Mouse (Mus musculus): Measurements from ENCODE around the gene Krit1. TPM values are rescaled to one million over a fixed set of nuclear protein-coding genes. Genes with fewer than 3 reads are reported as not detected.
A peak's percentile ranks its signal among the peaks of the same experiment; 100 is the strongest.
"Not testable (repeated sequence)": the region's sequence is repeated elsewhere in the genome, so short reads cannot be mapped to it uniquely, and the experiment has no call there.

The Krit1 gene
- polyA plus RNA-seq, 1 experiment from 2014 or later = 58.5 TPM

DNA sequence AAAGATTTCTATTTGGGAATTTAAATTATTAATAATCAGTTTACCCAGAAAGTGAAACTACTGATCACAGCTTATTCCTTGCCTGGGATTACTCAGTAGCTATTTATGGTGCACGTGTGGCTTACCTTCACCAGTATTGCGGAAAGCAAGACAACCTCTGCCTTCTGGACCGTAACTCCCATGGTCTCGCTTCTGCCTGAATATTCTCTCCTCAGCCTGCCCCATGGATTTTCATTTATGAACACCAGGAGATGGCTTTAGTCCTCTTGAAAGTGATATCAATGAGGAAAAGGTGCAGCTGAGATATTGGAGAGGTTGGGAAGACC lies 91.3 kb downstream of the Krit1 start:
- ATAC-seq (ENCODE audit: low FRiP score, low read depth); H3K27ac ChIP-seq; H3K4me2 ChIP-seq (replicated peaks); H3K9ac ChIP-seq; H3K9me3 ChIP-seq; H3K27me3 ChIP-seq; H3K4me1 ChIP-seq; H3K36me3 ChIP-seq: not testable (repeated sequence)
- H3K4me3 ChIP-seq = peak overlapping the region; percentile 32; the same call in 1 of the 2 replicates
- WGBS = 96% methylated on average over 4 of the region's 4 CpGs

Other genes with a start within 250 kb of the Krit1 start
- 3.1 and 4.3 TPM in 2 replicates for gene 1700109H08Rik, start 231.6 kb upstream of the Krit1 start, polyA plus RNA-seq (2015; fragmentation: Nextera tagmentation; extraction: Ambion mirVana)
- 22.0 and 22.7 TPM in 2 replicates for gene Pex1, start 207.1 kb upstream of the Krit1 start, polyA plus RNA-seq (2015; fragmentation: Nextera tagmentation; extraction: Ambion mirVana)
- gene Rbm48, start 206.6 kb upstream of the Krit1 start, polyA plus RNA-seq (2015; fragmentation: Nextera tagmentation; extraction: Ambion mirVana) = 14.2 and 17.4 TPM in 2 replicates
- gene Tmbim7, start 152.0 kb upstream of the Krit1 start, polyA plus RNA-seq (2015; fragmentation: Nextera tagmentation; extraction: Ambion mirVana) = not detected in 2 replicates
- gene Gatad1, start 146.0 kb upstream of the Krit1 start, polyA plus RNA-seq (2015; fragmentation: Nextera tagmentation; extraction: Ambion mirVana) = 60.8 and 63.3 TPM in 2 replicates
- gene Ankib1, start 259 bp upstream of the Krit1 start, polyA plus RNA-seq (2015; fragmentation: Nextera tagmentation; extraction: Ambion mirVana) = 11.2 and 11.8 TPM in 2 replicates
- gene Lrrd1, start 42.0 kb downstream of the Krit1 start, polyA plus RNA-seq (2015; fragmentation: Nextera tagmentation; extraction: Ambion mirVana) = 0.06 and 0.10 TPM in 2 replicates
- gene Mterf1a, start 90.7 kb downstream of the Krit1 start, polyA plus RNA-seq (2015; fragmentation: Nextera tagmentation; extraction: Ambion mirVana) = 8.3 and 9.0 TPM in 2 replicates
- 182 and 184 TPM in 2 replicates for gene Akap9, start 124.9 kb downstream of the Krit1 start, polyA plus RNA-seq (2015; fragmentation: Nextera tagmentation; extraction: Ambion mirVana)